ENCODE assay signal across 8 mouse cellular contexts in genomic region chr8:74980711-74981062, GRCm38 (mm10). TPM values are rescaled to one million over a fixed set of nuclear protein-coding genes. Genes with fewer than 3 reads are reported as not detected.
DNase-seq lines count a peak whose midpoint lies in the region; ATAC-seq and TF ChIP-seq lines count a peak whose summit lies in the region.

No protein-coding gene starts in this region.

- H3K27me3 ChIP-seq in hindbrain, embryonic 15.5 days: no peaks in the 10 kb centered on the region

- no peak overlapping the region for H3K9ac ChIP-seq in hindbrain, embryonic 15.5 days

- no peaks in the 10 kb centered on the region for H3K4me1 ChIP-seq in hindbrain, embryonic 15.5 days (replicated peaks)

- intact Hi-C loops in left cerebral cortex, adult 2 months (cut with DNase I): no loop called here

- H3K9me3 ChIP-seq in hindbrain, embryonic 15.5 days: no peaks in the 10 kb centered on the region

- TF ChIP-seq CTCF in left cerebral cortex, adult 2 months (IDR thresholded peaks at IDR 0.05): peak; percentile 95

- no peaks in the 10 kb centered on the region for H3K36me3 ChIP-seq in hindbrain, embryonic 15.5 days

- no peak overlapping the region for H3K4me2 ChIP-seq in hindbrain, embryonic 15.5 days

- no peak overlapping the region for H3K4me3 ChIP-seq in hindbrain, embryonic 15.5 days
- no peak overlapping the region for H3K4me3 ChIP-seq in left cerebral cortex, adult 2 months

- no peak overlapping the region for H3K27ac ChIP-seq in hindbrain, embryonic 15.5 days (replicated peaks)
- no peak overlapping the region for H3K27ac ChIP-seq in left cerebral cortex, adult 2 months

- peak; percentile 31 for DNase-seq in cerebellum, adult 11 months
- DNase-seq in cerebellum, adult 9-10 months: no peak
- DNase-seq in embryo, embryonic 10.5 days (ENCODE audit: low spot score): peak; percentile 83
- DNase-seq in left cerebral cortex, adult 2 months (ENCODE audit: extremely low spot score in 1 of 2, low spot score in 2 of 2): peak; percentile 50 to 54
- DNase-seq in right cerebral cortex, postnatal 4 days: peak; percentile 79

- 2% methylated on average over 5 of the region's 5 CpGs for WGBS in hindbrain, embryonic 15.5 days

- peak; percentile 75 for ATAC-seq in activated CD4-positive, CD25-positive, alpha-beta regulatory T cell, adult 4 months
- peak; percentile 71; the same call in 1 of the 2 replicates for ATAC-seq in hindbrain, embryonic 15.5 days (ENCODE audit: low FRiP score, low read depth)
- peak; percentile 84 for ATAC-seq in megakaryocyte progenitor cell, adult 5-6 weeks (replicated peaks; ENCODE audit: poor library complexity)

RNA-seq across cellular contexts. Expression of gene Hmgxb4, which starts 12.5 kb away (rescaled TPM):
- polyA plus RNA-seq in activated CD4-positive, CD25-positive, alpha-beta regulatory T cell, adult 4 months (2017; shearing (Covaris generic)): 10 to 100 TPM; 32.9 to 42.2 TPM
- 32.9 and 37.7 TPM in 2 replicates for polyA plus RNA-seq in hindbrain, embryonic 15.5 days (2015; fragmentation: Nextera tagmentation; extraction: Ambion mirVana)
- total RNA-seq in left cerebral cortex, adult 2 months (2021): 10 to 100 TPM; 24.5 to 28.9 TPM
- total RNA-seq in megakaryocyte progenitor cell, adult 5-6 weeks (2015): 33.8 and 42.0 TPM in 2 replicates
- total RNA-seq in megakaryocyte progenitor cell, adult 5-6 weeks (2017): 70.8 and 74.8 TPM in 2 replicates

RNA-seq across cellular contexts. Expression of gene Tom1, which starts 52.8 kb away (rescaled TPM):
- 10 to 100 TPM; 14.3 to 14.7 TPM for polyA plus RNA-seq in activated CD4-positive, CD25-positive, alpha-beta regulatory T cell, adult 4 months (2017; shearing (Covaris generic))
- polyA plus RNA-seq in hindbrain, embryonic 15.5 days (2015; fragmentation: Nextera tagmentation; extraction: Ambion mirVana): 35.4 and 40.2 TPM in 2 replicates
- 10 to 100 TPM; 31.4 to 42.2 TPM for total RNA-seq in left cerebral cortex, adult 2 months (2021)
- 29.6 and 48.4 TPM in 2 replicates for total RNA-seq in megakaryocyte progenitor cell, adult 5-6 weeks (2015)
- 26.4 and 34.4 TPM in 2 replicates for total RNA-seq in megakaryocyte progenitor cell, adult 5-6 weeks (2017)
